Mouse (Mus musculus) olfactory bulb, adult 2 months (tissue): ENCODE data around the gene Sertad1.

Source experiments
- CTCF ChIP-seq: fragments of 200-500 bp; IDR thresholded peaks from 2 replicates; pipeline ENCODE4 v1.5.1; 2012; ENCODE audit warnings: low read depth, mild to moderate bottlenecking, low read length, moderate library complexity; ENCODE audit not compliant: insufficient read depth
- POLR2A ChIP-seq: fragments of 200-500 bp; IDR thresholded peaks from 2 replicates; pipeline ENCODE4 v1.6.1; 2012; ENCODE audit warnings: mild to moderate bottlenecking, low read depth, low read length, moderate library complexity; ENCODE audit not compliant: insufficient read depth

GRCm38 (mm10) chr7:27475596-27475995 lies 11.1 kb upstream of the Sertad1 start:
- TF ChIP-seq CTCF = no peak
- no peak for TF ChIP-seq POLR2A
